Mouse (Mus musculus): ENCODE data around the gene Klhl25. TPM values are rescaled to one million over a fixed set of nuclear protein-coding genes. Genes with fewer than 3 reads are reported as not detected.

The Klhl25 gene
- polyA plus RNA-seq (2016; fragmentation: Nextera tagmentation; extraction: Ambion mirVana): 23.7 and 25.0 TPM in 2 replicates

- H3K9me3 ChIP-seq (replicated peaks): no peaks in the 10 kb centered on the region
- WGBS: under 1% methylated on average over 60 of the region's 60 CpGs
These were observed at the start of gene Klhl25 for GRCm38 (mm10) chr7:75848115-75848775. TSS of gene Klhl25 (plus strand) at chr7:75848310.

GRCm38 (mm10) chr7:75800530-75800929 lies 47.6 kb upstream of the Klhl25 start:
- Histone ChIP-seq H3K27ac (replicated peaks) (no peak overlapping the region), H3K4me3 (no peak overlapping the region), H3K4me1 (peaks cover 7% of the 10 kb centered on the region), H3K9me3 (replicated peaks) (no peaks in the 10 kb centered on the region), H3K27me3 (ENCODE audit: low read depth, poor library complexity, severe bottlenecking) (no peaks in the 10 kb centered on the region), H3K36me3 (no peaks in the 10 kb centered on the region)
- WGBS: 80% methylated on average over 4 of the region's 4 CpGs
- no peak for DNase-seq (ENCODE audit: low spot score)

More at GRCm38 (mm10) chr7:75848115-75848775, at the start of gene Klhl25:
- no peaks in the 10 kb centered on the region for H3K27me3 ChIP-seq (ENCODE audit: low read depth, poor library complexity, severe bottlenecking)
- peak within 1 kb of the TSS; percentile 93 for H3K27ac ChIP-seq (replicated peaks)
- DNase-seq (ENCODE audit: low spot score): peak; percentile 97
- H3K4me1 ChIP-seq: peaks cover 42% of the 10 kb centered on the region
- peaks cover 18% of the 10 kb centered on the region for H3K36me3 ChIP-seq
- peak within 1 kb of the TSS; percentile 83 for H3K4me3 ChIP-seq

- Histone ChIP-seq H3K4me3 (no peak overlapping the region), H3K4me1 (peaks cover 7% of the 10 kb centered on the region), H3K9me3 (replicated peaks) (no peaks in the 10 kb centered on the region), H3K27me3 (ENCODE audit: low read depth, poor library complexity, severe bottlenecking) (no peaks in the 10 kb centered on the region), H3K36me3 (no peaks in the 10 kb centered on the region), H3K27ac (replicated peaks) (no peak overlapping the region)
- 94% methylated on average over 3 of the region's 3 CpGs for WGBS
- no peak for DNase-seq (ENCODE audit: low spot score)
These were observed 47.1 kb upstream of the Klhl25 start for GRCm38 (mm10) chr7:75801022-75801421.

- Histone ChIP-seq H3K27ac (replicated peaks) (no peak overlapping the region), H3K9me3 (replicated peaks) (no peaks in the 10 kb centered on the region), H3K4me1 (peaks cover under 1% of the 10 kb centered on the region; the same call in 1 of the 2 replicates), H3K27me3 (ENCODE audit: low read depth, poor library complexity, severe bottlenecking) (no peaks in the 10 kb centered on the region), H3K4me3 (no peak overlapping the region), H3K36me3 (no peaks in the 10 kb centered on the region)
- WGBS: 93% methylated on average over 5 of the region's 5 CpGs
- DNase-seq (ENCODE audit: low spot score): no peak
These were observed 46.3 kb upstream of the Klhl25 start for GRCm38 (mm10) chr7:75801621-75802358.

- WGBS: 78% methylated on average over 3 of the region's 3 CpGs
- Histone ChIP-seq H3K36me3 (no peaks in the 10 kb centered on the region), H3K4me1 (no peaks in the 10 kb centered on the region), H3K4me3 (no peak overlapping the region), H3K9me3 (replicated peaks) (no peaks in the 10 kb centered on the region), H3K27ac (replicated peaks) (no peak overlapping the region), H3K27me3 (ENCODE audit: low read depth, poor library complexity, severe bottlenecking) (no peaks in the 10 kb centered on the region)
- DNase-seq (ENCODE audit: low spot score): no peak
These were observed 45.2 kb upstream of the Klhl25 start for GRCm38 (mm10) chr7:75802887-75803286.

- no peak overlapping the region for H3K4me3 ChIP-seq
- WGBS: 85% methylated on average over 4 of the region's 4 CpGs
- H3K9me3 ChIP-seq (replicated peaks): no peaks in the 10 kb centered on the region
- H3K27me3 ChIP-seq (ENCODE audit: low read depth, poor library complexity, severe bottlenecking): no peaks in the 10 kb centered on the region
- no peak overlapping the region for H3K27ac ChIP-seq (replicated peaks)
- no peaks in the 10 kb centered on the region for H3K4me1 ChIP-seq
- no peak for DNase-seq (ENCODE audit: low spot score)
- no peaks in the 10 kb centered on the region for H3K36me3 ChIP-seq
These were observed 41.9 kb upstream of the Klhl25 start for GRCm38 (mm10) chr7:75806161-75806560.

- Histone ChIP-seq H3K9me3 (replicated peaks) (no peaks in the 10 kb centered on the region), H3K4me3 (no peak overlapping the region), H3K4me1 (no peaks in the 10 kb centered on the region), H3K27me3 (ENCODE audit: low read depth, poor library complexity, severe bottlenecking) (no peaks in the 10 kb centered on the region), H3K36me3 (no peaks in the 10 kb centered on the region), H3K27ac (replicated peaks) (no peak overlapping the region)
- WGBS: 73% methylated on average over 4 of the region's 4 CpGs
- no peak for DNase-seq (ENCODE audit: low spot score)
These were observed 41.4 kb upstream of the Klhl25 start for GRCm38 (mm10) chr7:75806711-75807110.

- WGBS: 81% methylated on average over 17 of the region's 17 CpGs
- Histone ChIP-seq H3K9me3 (replicated peaks) (no peaks in the 10 kb centered on the region), H3K4me3 (no peak overlapping the region), H3K36me3 (no peaks in the 10 kb centered on the region), H3K27me3 (ENCODE audit: low read depth, poor library complexity, severe bottlenecking) (no peaks in the 10 kb centered on the region), H3K4me1 (no peaks in the 10 kb centered on the region), H3K27ac (replicated peaks) (no peak overlapping the region)
- DNase-seq (ENCODE audit: low spot score): peak; percentile 17
These were observed 40.4 kb upstream of the Klhl25 start for GRCm38 (mm10) chr7:75807460-75808304.

- Histone ChIP-seq H3K27ac (replicated peaks) (no peak overlapping the region), H3K4me1 (no peaks in the 10 kb centered on the region), H3K9me3 (replicated peaks) (no peaks in the 10 kb centered on the region), H3K36me3 (no peaks in the 10 kb centered on the region), H3K4me3 (no peak overlapping the region), H3K27me3 (ENCODE audit: low read depth, poor library complexity, severe bottlenecking) (no peaks in the 10 kb centered on the region)
- no peak for DNase-seq (ENCODE audit: low spot score)
- 95% methylated on average over 7 of the region's 7 CpGs for WGBS
These were observed 27.4 kb upstream of the Klhl25 start for GRCm38 (mm10) chr7:75820687-75821086.

GRCm38 (mm10) chr7:75822087-75822668 lies 25.9 kb upstream of the Klhl25 start:
- Histone ChIP-seq H3K36me3 (no peaks in the 10 kb centered on the region), H3K27ac (replicated peaks) (no peak overlapping the region), H3K9me3 (replicated peaks) (no peaks in the 10 kb centered on the region), H3K27me3 (ENCODE audit: low read depth, poor library complexity, severe bottlenecking) (no peaks in the 10 kb centered on the region), H3K4me3 (no peak overlapping the region), H3K4me1 (no peaks in the 10 kb centered on the region)
- 86% methylated on average over 8 of the region's 8 CpGs for WGBS
- DNase-seq (ENCODE audit: low spot score): no peak

GRCm38 (mm10) chr7:75823071-75823470 lies 25.0 kb upstream of the Klhl25 start:
- WGBS: 86% methylated on average over 2 of the region's 2 CpGs
- H3K4me1 ChIP-seq: 0 out of 2 replicates have a peak, but pooled peaks cover 2% of the 10 kb centered on the region
- H3K27me3 ChIP-seq (ENCODE audit: low read depth, poor library complexity, severe bottlenecking): no peaks in the 10 kb centered on the region
- H3K36me3 ChIP-seq: no peaks in the 10 kb centered on the region
- no peak overlapping the region for H3K4me3 ChIP-seq
- DNase-seq (ENCODE audit: low spot score): no peak
- H3K9me3 ChIP-seq (replicated peaks): no peaks in the 10 kb centered on the region
- no peak overlapping the region for H3K27ac ChIP-seq (replicated peaks)

- 94% methylated on average over 3 of the region's 4 CpGs for WGBS
- no peaks in the 10 kb centered on the region for H3K9me3 ChIP-seq (replicated peaks)
- H3K4me3 ChIP-seq: no peak overlapping the region
- 0 out of 2 replicates have a peak, but pooled peaks cover 2% of the 10 kb centered on the region for H3K4me1 ChIP-seq
- H3K36me3 ChIP-seq: no peaks in the 10 kb centered on the region
- H3K27me3 ChIP-seq (ENCODE audit: low read depth, poor library complexity, severe bottlenecking): no peaks in the 10 kb centered on the region
- H3K27ac ChIP-seq (replicated peaks): no peak overlapping the region
- DNase-seq (ENCODE audit: low spot score): no peak
These were observed 21.6 kb upstream of the Klhl25 start for GRCm38 (mm10) chr7:75826360-75827103.
